Mouse (Mus musculus) urinary bladder, postnatal 14 days (tissue): ENCODE data around the gene Gm13693.
A peak's percentile ranks its signal among the peaks of the same experiment; 100 is the strongest.
"Not testable (repeated sequence)": the region's sequence is repeated elsewhere in the genome, so short reads cannot be mapped to it uniquely, and the experiment has no call there.

Source experiments
- DNase-seq: peaks from one replicate; pipeline ENCODE4 v3.0.0; 2021; ENCODE audit warnings: low spot score

Gene Gm13693

GRCm38 (mm10) chr2:83961203-83961602, at the start of gene Gm13693:
Gene Gm13693 (plus strand): TSS chr2:83961503.
- not testable (repeated sequence) for DNase-seq

GRCm38 (mm10) chr2:83929478-83930088, 31.7 kb upstream of the Gm13693 start:
- DNase-seq: no peak

GRCm38 (mm10) chr2:83940931-83941361, 20.4 kb upstream of the Gm13693 start, which contains the start of gene Zswim2:
Gene Zswim2 (minus strand): TSS chr2:83941228.
- peak; percentile 6 for DNase-seq

GRCm38 (mm10) chr2:83941378-83941777, 19.9 kb upstream of the Gm13693 start:
- no peak for DNase-seq

- DNase-seq: no peak
Observed at GRCm38 (mm10) chr2:83941792-83942191, 19.5 kb upstream of the Gm13693 start.

- DNase-seq: not testable (repeated sequence)
Observed at GRCm38 (mm10) chr2:83955393-83955792, 5.9 kb upstream of the Gm13693 start, which contains the start of gene Gm13698. Gene Gm13698 (plus strand): TSS chr2:83955693.

GRCm38 (mm10) chr2:83967013-83967412, 5.7 kb downstream of the Gm13693 start, which contains the start of gene Gm13695:
Gene Gm13695 (plus strand): TSS chr2:83967313.
- not testable (repeated sequence) for DNase-seq

- not testable (repeated sequence) for DNase-seq
Observed at GRCm38 (mm10) chr2:83972823-83973222, 11.5 kb downstream of the Gm13693 start, which contains the start of gene Gm13696. Gene Gm13696 (plus strand): TSS chr2:83973123.

GRCm38 (mm10) chr2:83978633-83979032, 17.3 kb downstream of the Gm13693 start, which contains the start of gene Gm13694:
Gene Gm13694 (plus strand): TSS chr2:83978933.
- not testable (repeated sequence) for DNase-seq

- DNase-seq: not testable (repeated sequence)
Observed at GRCm38 (mm10) chr2:83984443-83984842, 23.1 kb downstream of the Gm13693 start, which contains the start of gene Gm13697. Gene Gm13697 (plus strand): TSS chr2:83984743.

GRCm38 (mm10) chr2:83990253-83990652, 28.9 kb downstream of the Gm13693 start, which contains the start of gene Gm13691:
Gene Gm13691 (plus strand): TSS chr2:83990553.
- DNase-seq: not testable (repeated sequence)

GRCm38 (mm10) chr2:83993639-83994255, 32.4 kb downstream of the Gm13693 start:
- DNase-seq: not testable (repeated sequence)

- not testable (repeated sequence) for DNase-seq
Observed at GRCm38 (mm10) chr2:83994526-83994925, 33.2 kb downstream of the Gm13693 start.

- no peak for DNase-seq
Observed at GRCm38 (mm10) chr2:84008913-84009312, 47.6 kb downstream of the Gm13693 start.

GRCm38 (mm10) chr2:84009818-84010217, 48.5 kb downstream of the Gm13693 start:
- DNase-seq: no peak
